Mouse (Mus musculus) ovary, postnatal 10 days (tissue): ENCODE measurements around the gene Scgb1b27.
"Not testable (repeated sequence)": the region's sequence is repeated elsewhere in the genome, so short reads cannot be mapped to it uniquely, and the experiment has no call there.

Experiments
- DNase-seq: peaks from one replicate; pipeline ENCODE4 v3.0.0; 2022; ENCODE audit warnings: low spot score

Scgb1b27 gene

DNA sequence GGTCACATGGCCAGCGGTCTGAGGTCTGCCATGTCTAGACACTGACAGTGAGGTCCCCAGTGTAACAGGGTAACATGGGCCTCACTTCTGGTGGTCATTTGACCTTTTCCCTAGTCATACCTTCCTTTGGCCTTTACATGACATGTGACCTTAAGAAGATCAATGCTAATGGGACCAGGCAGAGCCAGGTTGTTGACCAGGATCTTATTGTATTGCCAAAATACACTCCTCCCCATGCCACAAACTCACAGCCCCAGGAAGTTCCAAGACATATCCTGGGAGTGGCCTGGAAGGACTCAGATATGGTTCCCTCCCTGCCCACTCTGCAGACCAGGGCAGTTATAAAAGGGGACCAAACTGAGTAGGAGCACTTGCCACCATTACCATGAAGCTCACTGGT, at the start of gene Scgb1b27:
Gene Scgb1b27 (plus strand): TSS at position 301 of the 400 bp plus-strand sequence.
- DNase-seq, result not testable (repeated sequence)

DNA sequence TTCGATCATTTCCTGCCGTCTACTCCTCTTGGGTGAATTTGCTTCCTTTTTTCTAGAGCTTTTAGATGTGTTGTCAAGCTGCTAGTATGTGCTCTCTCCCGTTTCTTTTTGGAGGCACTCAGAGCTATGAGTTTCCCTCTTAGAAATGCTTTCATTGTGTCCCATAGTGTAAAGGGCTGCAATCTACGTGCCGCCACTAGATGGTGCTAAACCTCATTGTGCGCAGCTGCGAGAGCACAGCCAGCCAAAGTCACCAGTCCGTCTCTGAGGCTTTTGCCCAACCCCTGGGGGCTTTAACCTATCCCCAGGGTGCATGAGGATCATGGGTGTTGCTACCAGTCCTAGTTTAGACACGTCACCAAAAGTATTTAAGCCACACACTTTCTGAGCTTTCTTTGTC, 39.0 kb upstream of the Scgb1b27 start:
- DNase-seq, result not testable (repeated sequence)

DNA sequence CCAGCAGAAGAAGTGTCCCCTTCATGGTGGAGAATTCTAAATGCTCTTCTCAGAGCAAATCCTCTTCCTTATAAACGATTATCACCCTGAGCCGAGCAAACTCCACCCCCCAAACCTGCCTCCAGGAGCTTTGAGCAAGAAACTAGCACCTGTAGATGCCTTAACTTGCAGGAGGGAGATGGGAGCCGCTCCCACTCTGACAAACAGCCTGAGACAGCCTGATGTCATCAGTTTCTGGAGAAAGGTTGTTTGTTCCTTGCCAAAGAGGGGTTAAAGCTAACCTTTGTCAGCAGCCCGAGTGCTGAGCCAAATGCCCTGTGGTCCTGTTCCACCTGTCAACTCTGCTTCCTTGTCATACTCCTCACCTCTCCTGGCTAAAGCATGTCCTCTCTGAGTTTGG, 7.4 kb upstream of the Scgb1b27 start, which contains the start of gene Scgb2b27:
Gene Scgb2b27 (minus strand): TSS at position 101 of the 400 bp plus-strand sequence.
- DNase-seq, result no peak

DNA sequence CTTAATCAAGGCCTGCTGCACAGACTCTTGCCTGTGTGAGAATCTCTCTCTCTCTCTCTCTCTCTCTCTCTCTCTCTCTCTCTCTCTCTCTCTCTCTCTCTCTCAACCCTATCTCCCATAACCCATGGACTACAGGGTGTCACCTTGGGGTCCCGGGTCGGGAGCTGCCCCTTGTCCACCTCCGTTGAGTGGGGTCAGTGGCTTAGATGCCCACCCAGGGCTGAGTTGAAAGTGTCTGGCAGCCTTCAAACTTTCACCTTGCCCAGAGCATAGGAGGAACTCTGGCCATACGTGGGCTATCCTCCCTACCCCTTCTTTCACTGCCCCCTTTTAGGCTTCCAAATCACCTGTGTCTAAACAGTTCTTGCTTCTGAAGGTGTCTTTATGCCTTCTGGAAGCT, 4.4 kb downstream of the Scgb1b27 start:
- no peak for DNase-seq

DNA sequence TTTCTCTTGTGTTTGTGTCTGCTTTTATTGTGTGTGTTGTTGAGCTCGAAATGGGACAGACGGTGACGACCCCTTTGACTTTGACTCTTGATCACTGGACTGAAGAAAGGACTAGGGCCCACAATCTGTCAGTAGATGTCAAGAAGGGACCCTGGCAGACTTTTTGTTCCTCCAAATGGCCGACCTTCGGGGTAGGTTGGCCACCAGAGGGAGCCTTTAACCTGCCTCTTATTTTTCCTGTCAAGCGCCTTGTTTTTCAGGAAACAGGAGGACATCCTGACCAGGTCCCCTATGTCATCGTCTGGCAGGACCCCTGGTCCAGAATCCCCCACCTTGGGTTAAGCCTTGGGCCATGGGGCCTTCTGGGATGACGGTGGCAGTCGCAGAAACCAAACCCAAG, 5.9 kb downstream of the Scgb1b27 start:
- not testable (repeated sequence) for DNase-seq

DNA sequence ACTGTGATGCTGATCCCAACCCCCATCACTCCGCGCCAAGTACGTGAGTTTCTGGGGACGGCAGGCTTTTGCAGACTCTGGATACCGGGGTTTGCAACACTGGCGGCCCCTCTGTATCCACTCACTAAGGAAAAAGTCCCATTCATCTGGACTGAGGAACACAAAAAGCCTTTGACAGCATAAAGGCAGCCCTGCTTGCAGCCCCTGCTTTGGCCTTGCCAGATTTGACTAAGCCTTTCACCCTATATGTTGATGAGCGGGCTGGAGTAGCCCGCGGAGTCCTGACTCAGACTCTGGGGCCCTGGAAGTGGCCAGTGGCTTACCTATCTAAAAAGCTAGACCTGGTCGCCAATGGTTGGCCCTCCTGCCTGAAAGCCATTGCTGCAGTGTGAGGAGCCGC, 8.7 kb downstream of the Scgb1b27 start:
- no peak for DNase-seq

DNA sequence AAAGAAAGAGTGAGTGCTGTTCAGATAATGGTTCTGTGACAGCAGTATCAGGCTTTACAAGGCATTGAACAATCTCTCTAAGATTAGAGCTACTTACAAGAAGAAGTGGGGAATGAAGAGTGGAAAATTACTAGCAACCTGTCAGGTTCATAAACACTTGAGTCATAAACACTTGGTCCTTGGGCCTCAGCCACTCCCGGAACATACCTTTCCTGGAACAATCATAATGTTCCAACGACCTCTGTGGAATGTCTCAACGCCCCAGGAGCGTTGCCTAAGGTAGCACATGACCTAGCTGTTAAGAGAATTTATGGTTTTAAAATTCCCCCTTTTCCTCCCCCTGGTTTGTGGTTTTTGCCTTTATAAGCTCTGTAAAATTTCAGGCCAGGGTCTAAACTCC, 13.3 kb downstream of the Scgb1b27 start:
- not testable (repeated sequence) for DNase-seq

DNA sequence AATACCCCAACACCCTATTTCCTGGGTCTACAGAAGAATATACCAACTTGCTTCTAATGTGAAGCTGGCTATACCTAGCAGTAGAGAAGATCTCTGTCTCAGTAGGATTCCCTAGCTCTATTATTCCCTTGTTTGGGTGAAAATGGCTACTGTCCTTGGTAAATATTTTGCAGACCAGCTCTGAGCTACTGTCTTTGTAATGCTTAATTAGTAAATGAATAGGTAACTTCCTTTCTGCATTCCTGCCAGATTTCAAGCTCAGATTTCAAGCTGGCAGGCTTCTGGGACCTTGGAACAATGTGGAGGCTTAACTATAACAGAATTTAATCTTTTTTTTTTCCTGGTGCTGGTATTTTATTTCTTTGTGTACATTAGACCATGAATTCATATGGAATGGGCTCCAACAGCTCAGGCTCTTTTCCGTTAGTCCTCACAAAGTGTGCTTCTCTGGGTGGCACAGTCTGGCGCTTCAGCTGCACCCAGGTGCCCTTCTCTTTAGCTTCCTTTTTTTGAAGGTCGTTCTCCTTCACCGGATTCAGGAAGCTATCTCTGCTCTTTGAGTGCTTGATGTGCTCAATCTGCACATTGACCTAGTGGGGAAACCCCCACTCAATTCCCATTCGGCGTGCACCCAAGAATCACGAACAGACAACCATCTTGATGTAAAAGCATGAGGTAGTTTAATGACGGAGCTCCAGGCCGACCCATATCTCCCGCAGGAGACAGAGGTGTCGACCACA, 15.0 kb downstream of the Scgb1b27 start:
- not testable (repeated sequence) for DNase-seq

DNA sequence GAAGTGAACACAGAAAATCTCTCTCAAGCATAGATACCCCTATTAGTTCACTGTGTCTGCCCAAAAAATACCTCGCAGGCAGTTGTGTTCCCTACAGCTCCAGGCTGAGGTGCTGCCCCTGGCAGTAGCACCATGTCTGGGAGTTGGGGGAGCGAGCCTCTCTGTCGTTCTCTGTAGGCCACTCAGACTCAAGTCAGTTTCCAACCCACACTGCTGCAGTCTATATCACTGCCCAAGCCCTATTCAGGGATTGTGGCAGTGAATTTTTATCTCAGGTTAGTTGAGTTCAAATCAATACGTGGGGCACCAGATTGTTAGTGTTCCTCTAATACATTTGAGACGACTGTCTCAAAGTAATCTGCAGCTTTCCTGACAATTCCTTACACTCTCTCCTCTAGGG, 46.8 kb downstream of the Scgb1b27 start:
- DNase-seq, result not testable (repeated sequence)
